Mouse (Mus musculus) heart, adult 2 months (tissue): ENCODE data around the gene Hoxd8.

ENCODE experiments used
- CTCF ChIP-seq: fragments of 200-600 bp; IDR thresholded peaks from 2 replicates; pipeline ENCODE4 v1.8.1; 2022; ENCODE audit warnings: antibody characterized with exemption, mild to moderate bottlenecking, moderate library complexity
- EP300 ChIP-seq: fragments of 200-500 bp; IDR thresholded peaks from 2 replicates; pipeline ENCODE4 v1.6.1; 2011; ENCODE audit warnings: low read depth, low read length, control low read depth; ENCODE audit not compliant: insufficient read depth
- POLR2A ChIP-seq: fragments of 200-500 bp; IDR thresholded peaks from 2 replicates; pipeline ENCODE4 v1.6.1; 2011; ENCODE audit warnings: mild to moderate bottlenecking, low read depth, low read length, control low read depth; ENCODE audit not compliant: insufficient read depth

GRCm38 (mm10) chr2:74660421-74661375 is 43.7 kb upstream of the Hoxd8 start:
- TF ChIP-seq POLR2A: no peak
- TF ChIP-seq CTCF: no peak
- TF ChIP-seq EP300: no peak
